Mouse (Mus musculus) fat pad, adult 2 months (tissue): Measurements from ENCODE around the gene Rdh16.
"Not testable (repeated sequence)": the region's sequence is repeated elsewhere in the genome, so short reads cannot be mapped to it uniquely, and the experiment has no call there.

Source experiments
- DNase-seq: peaks from one replicate; pipeline ENCODE4 v3.0.0-alpha.2; 2011; ENCODE audit warnings: low read depth, low spot score; ENCODE audit errors: extremely low read depth

The Rdh16 gene

GRCm38 (mm10) chr10:127829121-127829520, 28.2 kb downstream of the Rdh16 start:
- DNase-seq: no peak

GRCm38 (mm10) chr10:127834186-127834585, 33.2 kb downstream of the Rdh16 start:
- not testable (repeated sequence) for DNase-seq

- DNase-seq: no peak
Measured at GRCm38 (mm10) chr10:127835292-127835691, 34.3 kb downstream of the Rdh16 start.

GRCm38 (mm10) chr10:127837793-127838192, 36.8 kb downstream of the Rdh16 start:
- DNase-seq: not testable (repeated sequence)

GRCm38 (mm10) chr10:127838539-127838938, 37.6 kb downstream of the Rdh16 start:
- DNase-seq: no peak

- no peak for DNase-seq
Measured at GRCm38 (mm10) chr10:127840776-127841175, 39.8 kb downstream of the Rdh16 start.

GRCm38 (mm10) chr10:127845945-127846344, 45.0 kb downstream of the Rdh16 start:
- not testable (repeated sequence) for DNase-seq

- no peak for DNase-seq
Measured at GRCm38 (mm10) chr10:127848089-127848488, 47.1 kb downstream of the Rdh16 start.

GRCm38 (mm10) chr10:127849628-127850027, 48.7 kb downstream of the Rdh16 start, which contains the start of gene Rdh19:
TSS of gene Rdh19 (plus strand) at chr10:127849928.
- no peak for DNase-seq

GRCm38 (mm10) chr10:127856376-127856775, 55.4 kb downstream of the Rdh16 start:
- DNase-seq: no peak

GRCm38 (mm10) chr10:127864931-127865330, 64.0 kb downstream of the Rdh16 start:
- DNase-seq: no peak

GRCm38 (mm10) chr10:127866232-127866631, 65.3 kb downstream of the Rdh16 start, which contains the start of gene Rdh16f2:
TSS of gene Rdh16f2 (plus strand) at chr10:127866474.
- no peak for DNase-seq

- DNase-seq: no peak
Measured at GRCm38 (mm10) chr10:127872484-127872883, 71.5 kb downstream of the Rdh16 start.

GRCm38 (mm10) chr10:127877681-127878080, 76.7 kb downstream of the Rdh16 start:
- no peak for DNase-seq

- no peak for DNase-seq
Measured at GRCm38 (mm10) chr10:127878262-127879057, 77.5 kb downstream of the Rdh16 start.

GRCm38 (mm10) chr10:127879155-127879688, 78.3 kb downstream of the Rdh16 start:
- DNase-seq: peak; percentile 11

- peak; percentile 39 for DNase-seq
Measured at GRCm38 (mm10) chr10:127881041-127881440, 80.1 kb downstream of the Rdh16 start.

- DNase-seq: no peak
Measured at GRCm38 (mm10) chr10:127886551-127886950, 85.6 kb downstream of the Rdh16 start.

GRCm38 (mm10) chr10:127886971-127887370, 86.0 kb downstream of the Rdh16 start:
- DNase-seq: no peak

GRCm38 (mm10) chr10:127888605-127889004, 87.7 kb downstream of the Rdh16 start, which contains the start of gene Rdh7:
TSS of gene Rdh7 (minus strand) at chr10:127888817.
- no peak for DNase-seq

GRCm38 (mm10) chr10:127891481-127891880, 90.5 kb downstream of the Rdh16 start:
- no peak for DNase-seq
